Mouse (Mus musculus) gastrocnemius, postnatal 10 days (tissue): Measurements from ENCODE around the gene Cox5a. TPM values are rescaled to one million over a fixed set of nuclear protein-coding genes. Genes with fewer than 3 reads are reported as not detected.
A peak's percentile ranks its signal among the peaks of the same experiment; 100 is the strongest.

ENCODE experiments used
- DNase-seq: peaks from one replicate; pipeline ENCODE4 v3.0.0; 2021; ENCODE audit warnings: mixed read lengths
- long read RNA-seq, 2 experiments: library from polyadenylated mRNA; stranded (forward); transcript quantifications; one replicate each; pipeline ENCODE4 v2.0.0; 2021
- total RNA-seq, 2 experiments: library from RNA; stranded (reverse); gene quantifications; 2 replicates each; pipeline ENCODE4 v1.2.3; 2021

Gene Cox5a
- total RNA-seq = 1,000 to 10,000 TPM in 1 of 2 experiments, 100 to 1,000 TPM in 1; 862 to 1,077 TPM
- long read RNA-seq, experiment 1, transcript Cox5a-201 (5 exons, 645 nt) = major isoform, 440 of 447 reads
- long read RNA-seq, experiment 1, partial matches to known transcripts = 3 of 447 reads
- long read RNA-seq, experiment 1, other reads (novel, unspliced or antisense) = 4 of 447 reads
- long read RNA-seq, experiment 2, transcript Cox5a-201 (5 exons, 645 nt) = major isoform, 473 of 487 reads
- long read RNA-seq, experiment 2, partial matches to known transcripts = 10 of 487 reads
- long read RNA-seq, experiment 2, other reads (novel, unspliced or antisense) = 3 of 487 reads

DNA sequence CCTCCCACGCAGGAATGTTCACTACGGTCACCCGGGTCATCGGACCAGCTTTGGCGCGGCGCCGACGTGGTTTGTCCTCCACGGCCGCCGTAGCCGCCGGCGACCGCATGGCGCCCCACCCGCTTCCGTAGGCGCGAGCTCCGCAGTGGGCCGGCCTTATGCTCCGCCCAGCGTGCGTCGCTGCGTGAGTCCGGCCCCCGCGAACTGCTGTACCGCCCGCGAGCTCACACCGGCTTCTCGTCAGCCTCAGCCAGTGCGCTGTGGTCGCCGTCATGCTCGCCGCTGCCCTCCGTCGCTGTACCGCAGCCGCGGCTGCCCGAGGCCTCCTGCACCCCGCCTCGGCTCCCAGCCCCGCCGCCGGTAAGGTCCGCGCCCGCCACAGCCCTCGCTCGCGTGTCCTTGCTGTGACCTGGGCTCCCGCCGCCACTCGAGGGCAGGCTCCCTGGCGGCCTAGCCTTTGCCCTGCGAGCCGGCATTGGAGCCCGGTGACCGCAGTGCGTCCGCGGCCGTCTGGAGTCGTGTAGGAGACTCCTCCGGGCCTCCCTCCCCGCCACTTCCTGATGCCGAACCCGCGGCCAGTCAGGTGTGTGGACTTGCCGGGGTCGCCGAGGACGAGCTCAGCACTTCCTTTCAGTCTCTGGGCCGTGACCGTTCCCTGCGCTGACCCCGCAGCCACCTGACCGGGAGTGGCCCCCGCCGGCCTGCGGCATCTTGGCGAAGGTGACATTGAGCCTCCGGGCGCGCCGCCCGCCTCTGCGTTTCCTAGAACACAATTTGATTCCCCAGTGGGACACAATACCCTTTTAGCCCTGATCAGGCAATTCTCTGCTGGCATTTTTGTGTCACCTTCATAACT is at the start of gene Cox5a:
Cox5a (plus strand) TSS at position 219 of the 856 bp plus-strand sequence.
- DNase-seq = peak; percentile 98

DNA sequence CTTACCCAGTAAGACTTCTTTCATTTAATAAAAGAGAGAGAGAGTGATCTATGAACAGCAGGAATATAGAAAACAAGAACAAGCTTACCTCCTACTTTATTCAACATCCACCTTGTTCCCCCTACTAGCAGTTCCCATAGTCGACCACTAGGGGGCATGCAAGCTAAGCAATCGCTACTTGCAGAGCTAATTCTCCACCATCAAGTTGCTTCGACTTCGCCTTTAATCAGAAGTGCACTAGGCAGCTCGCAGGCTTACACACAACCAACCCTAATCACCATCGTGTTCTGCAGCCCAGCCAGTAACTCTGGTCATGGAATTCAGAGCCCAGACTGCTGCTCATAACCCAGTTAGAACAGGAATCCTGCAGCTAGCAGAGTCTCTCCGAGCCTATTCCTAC is 35.3 kb upstream of the Cox5a start:
- peak; percentile 79 for DNase-seq

DNA sequence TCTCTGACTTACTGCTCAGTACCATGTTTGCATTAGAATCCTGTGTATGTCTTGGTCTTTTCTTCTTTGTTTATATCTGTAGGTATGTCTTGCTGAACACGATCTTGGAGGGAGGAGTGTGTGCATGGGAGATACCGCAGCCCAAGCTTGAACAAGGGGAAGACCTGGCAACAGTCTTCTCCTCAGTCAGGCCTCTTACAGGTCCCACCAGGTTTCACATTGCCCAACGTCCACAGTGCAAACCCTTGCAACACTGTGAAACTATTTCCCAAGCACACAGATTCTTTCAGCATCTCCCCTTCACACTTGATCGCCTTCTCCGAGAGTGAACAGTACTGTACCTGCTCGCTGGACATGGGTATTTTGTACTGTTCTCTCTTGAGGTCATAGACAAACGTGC is 33.3 kb upstream of the Cox5a start:
- no peak for DNase-seq

DNA sequence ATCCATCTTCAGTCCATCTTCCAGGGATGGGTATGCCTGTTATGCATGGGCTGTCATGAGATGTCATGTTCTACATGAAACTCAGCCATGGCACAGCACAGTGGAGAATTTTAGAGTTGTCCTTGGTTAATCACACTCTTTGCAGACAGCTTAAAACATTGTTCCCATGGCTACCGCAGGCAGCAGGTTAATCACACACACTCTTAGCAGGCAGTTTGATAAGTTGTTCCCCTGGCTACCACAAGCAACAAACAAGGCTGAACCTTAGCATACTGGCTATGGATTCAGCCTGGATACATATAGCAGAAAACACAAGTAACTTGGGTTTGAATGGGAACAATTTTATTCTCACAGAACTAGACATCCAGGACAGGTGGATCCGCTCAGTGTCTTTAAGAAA is 27.5 kb upstream of the Cox5a start:
- DNase-seq = no peak

DNA sequence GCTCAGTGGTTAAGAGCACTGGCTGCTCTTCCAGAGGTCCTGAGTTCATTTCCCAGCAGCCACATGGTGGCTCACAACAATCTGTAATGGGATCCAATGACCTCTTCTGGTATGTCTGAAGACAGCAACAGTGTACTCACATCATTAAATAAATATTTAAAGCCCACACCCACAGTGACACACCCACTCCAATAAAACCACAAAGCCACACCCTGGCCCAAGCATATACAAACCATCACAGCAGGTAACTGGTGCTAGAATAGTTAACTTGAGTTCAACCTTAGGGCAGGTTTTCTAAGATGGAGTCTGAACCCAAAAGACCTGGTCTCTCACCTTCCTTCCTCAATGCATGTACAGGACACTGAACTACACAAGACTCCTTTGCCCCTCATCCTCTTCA is 26.1 kb upstream of the Cox5a start:
- no peak for DNase-seq

DNA sequence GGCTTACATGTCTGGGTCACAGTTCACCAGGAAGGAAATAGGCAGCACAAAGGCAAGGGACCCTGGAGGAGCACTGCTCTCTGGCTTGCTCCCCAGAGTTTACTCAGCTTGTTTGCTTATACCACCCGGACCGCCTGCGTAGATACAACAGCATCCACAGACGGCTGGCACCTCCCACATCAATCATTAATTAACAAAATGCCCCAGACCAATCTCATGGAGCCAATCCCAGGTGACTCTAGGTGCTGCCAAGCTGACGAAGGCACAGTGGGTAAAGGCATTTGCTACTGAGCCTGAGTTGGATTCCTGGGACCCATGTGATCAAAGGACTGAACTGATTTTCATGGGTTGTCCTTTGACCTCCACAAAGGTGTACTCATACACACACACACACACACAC is 23.8 kb upstream of the Cox5a start:
- no peak for DNase-seq

DNA sequence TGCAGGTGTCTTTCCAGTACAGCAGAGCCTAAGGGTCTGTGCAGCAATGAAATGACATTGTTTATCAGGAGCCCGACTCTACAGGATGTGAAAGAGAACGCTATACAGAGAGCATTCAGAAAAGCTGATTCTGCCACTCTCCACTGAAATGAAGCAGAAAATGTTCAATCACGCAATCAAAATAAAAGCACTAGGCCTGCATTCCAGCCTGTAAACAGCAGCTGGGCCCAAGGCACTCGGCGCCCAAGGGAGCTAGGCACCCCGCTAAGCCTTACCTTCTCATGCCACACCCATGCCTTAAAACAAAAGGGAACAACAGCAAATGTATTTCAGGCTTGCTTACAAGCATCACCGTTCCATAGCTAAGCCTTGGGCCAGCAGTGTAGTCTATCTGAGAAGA is 22.5 kb upstream of the Cox5a start:
- DNase-seq = no peak

DNA sequence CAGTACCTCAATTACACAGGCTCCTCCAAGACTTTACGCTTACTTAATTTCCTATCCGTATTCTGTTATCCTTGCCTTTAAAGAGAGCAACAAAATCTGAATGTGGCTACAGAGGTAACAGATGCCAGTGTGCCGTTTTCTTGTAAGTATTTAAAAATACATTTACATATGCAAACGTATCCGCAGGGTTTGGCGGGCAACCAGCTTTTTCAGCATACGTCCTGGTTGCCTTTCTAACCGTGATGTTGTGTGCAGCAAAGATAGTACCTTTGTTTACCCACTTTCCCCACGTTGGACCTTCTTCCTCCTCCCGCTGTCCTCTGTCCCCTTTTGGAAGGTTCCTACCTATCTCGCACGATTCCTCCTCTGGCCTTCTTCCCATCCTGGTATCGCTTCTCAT is 19.6 kb upstream of the Cox5a start:
- no peak for DNase-seq

DNA sequence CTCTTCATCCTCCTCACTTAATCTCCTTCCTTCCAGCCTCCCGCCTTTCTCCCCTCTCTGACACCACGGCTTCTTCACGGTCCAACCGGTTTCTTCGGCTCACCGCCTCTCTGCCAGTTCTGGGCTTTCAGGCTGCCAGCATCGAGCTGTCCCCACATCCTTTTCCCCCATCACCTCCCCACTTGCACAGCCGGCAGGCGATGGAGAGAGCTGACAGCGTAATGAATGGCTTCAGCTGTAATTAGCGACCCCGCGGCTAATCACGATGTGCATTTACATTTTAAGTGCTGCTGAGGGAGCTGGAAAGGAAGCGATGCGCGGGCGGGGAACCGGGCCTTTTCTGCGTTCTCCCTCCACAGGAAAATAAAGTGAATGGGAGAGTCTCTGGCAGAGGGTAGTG is 19.2 kb upstream of the Cox5a start:
- no peak for DNase-seq

DNA sequence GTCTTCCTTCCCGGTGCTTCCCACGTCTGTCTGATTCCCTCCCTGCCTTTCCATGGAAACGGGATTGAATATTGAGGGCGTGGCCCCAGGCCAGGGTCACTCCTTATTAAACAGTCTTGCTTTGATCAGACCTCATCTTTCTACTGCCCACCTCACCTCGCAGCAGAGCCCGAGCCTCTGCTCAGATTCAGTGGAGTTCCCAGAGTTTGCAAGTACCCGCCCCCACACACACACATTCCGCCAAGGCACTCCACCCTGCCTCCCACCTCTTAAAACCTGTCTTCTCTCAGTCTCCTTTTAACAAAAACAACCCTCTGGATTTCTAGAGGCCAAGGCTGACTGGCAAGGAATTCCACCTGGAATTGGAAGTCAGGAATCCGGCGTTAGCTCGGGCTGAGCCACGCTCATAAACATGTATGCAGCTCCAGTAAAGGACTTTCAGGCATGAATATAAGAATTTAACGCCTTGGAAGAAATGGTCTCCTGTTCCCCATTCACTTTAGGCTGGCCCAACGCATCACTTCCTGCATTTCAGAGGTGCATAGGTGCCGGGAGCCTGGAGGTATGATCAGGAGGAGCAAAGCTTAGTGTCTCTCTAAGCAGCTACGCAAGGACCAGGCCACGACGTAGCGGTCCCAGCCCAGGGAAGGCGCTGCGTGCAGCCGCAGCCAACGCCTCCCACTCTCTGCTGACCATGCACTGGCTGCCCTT is 18.0 kb upstream of the Cox5a start:
- no peak for DNase-seq

DNA sequence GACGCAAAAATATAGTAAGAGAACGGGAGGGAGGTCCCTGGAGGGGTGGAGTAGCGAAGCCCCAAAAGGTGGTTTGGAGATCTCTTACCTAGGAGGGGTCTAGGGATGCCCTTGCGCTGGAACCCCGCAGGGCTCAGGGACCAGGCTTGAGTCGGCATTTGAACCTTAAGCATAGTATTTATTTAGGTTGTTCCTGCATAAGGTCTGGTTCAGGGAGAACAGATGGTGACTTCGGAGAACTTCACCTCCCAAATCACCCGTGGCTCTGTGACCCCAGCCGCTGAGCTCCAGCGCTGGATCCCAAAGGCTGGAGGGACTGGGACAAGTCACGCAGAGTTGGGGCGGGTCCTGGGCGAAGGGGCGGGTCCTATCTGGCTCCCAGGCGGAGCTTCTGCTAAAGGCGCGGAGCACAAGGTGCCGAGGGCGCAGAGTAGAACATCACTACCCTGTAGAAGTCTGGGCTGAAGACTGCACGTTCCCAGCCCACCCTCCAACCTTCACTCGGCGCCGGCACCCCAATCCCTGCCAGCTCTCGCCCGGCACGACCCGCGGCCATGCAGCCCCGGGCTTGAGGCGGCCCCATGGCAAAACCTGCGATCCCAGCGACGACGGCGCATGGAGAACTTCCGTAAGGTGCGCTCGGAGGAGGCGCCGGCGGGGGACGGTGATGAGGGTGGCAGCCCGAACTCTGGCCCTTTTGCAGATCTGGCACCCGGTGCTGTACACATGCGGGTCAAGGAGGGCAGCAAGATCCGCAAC is 17.3 kb upstream of the Cox5a start, which contains the start of gene Rpp25:
Rpp25 (plus strand) TSS at position 405 of the 759 bp plus-strand sequence.
- peak; percentile 33 for DNase-seq

DNA sequence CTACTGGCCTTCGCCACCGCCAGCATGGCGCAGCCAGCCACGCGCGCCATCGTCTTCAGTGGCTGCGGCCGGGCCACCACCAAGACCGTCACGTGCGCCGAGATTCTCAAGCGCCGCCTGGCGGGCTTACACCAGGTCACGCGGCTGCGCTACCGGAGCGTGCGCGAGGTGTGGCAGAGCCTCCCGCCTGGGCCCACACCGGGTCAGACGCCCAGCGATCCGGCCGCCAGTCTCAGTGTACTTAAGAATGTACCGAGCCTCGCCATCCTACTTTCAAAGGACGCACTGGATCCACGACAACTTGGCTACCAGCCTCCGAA is 16.7 kb upstream of the Cox5a start:
- peak; percentile 48 for DNase-seq

DNA sequence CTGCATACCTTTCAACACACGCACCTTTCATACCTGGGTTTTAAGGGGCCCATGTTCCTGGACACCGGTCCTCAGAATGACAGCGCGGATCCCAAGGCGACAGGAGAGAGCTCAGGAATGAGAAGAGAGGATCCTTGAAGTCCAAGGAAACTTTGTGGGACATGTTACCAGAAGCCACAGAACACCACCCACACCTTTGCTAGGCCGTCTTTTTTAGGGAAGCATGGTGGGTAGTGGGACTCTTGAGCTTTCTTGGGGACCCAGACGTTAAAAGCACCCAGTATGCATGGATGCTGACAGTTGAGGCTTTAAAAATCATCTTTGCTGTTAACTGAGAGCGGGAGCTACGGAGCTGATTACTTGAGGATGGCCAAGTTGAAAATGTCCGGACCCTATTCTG is 16.2 kb upstream of the Cox5a start:
- DNase-seq = no peak

DNA sequence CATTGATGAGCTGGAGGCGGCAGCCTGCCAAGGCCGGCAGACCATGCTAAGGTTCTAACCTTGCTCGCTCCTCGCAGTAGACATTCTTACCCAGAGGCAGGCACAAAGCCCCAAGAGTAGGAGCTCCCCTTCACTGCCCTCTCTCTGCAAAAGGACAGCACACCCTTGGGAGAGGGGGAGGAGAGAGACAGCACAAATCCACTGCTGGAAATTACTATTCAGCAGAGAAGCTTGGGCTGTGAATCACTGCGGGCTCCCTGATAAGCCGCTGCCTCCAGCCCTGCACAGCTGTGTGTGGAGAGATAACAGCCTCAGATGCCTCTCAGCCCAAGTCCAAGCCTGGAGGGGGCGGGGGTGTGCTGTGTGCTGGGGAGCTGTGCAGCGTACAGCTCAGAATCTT is 15.4 kb upstream of the Cox5a start:
- no peak for DNase-seq

DNA sequence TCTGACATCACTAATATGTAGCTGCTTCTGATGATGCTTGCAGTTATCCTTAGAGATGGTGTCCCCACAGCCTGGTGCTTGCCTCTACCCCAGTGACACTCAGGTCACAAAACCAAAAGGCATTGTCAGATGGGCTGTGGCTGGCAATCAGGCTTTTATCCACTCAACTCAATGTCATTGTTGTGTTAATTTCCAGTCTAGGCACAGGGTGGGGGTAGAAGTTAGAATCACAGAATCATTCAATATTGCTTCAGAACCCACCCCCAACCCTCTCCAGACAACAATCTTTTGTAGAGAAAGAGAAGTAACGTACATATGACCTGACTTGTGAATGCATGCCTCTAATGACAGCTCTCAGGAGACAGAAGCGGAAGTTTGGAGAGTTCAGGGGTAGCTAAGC is 10.5 kb upstream of the Cox5a start:
- no peak for DNase-seq

DNA sequence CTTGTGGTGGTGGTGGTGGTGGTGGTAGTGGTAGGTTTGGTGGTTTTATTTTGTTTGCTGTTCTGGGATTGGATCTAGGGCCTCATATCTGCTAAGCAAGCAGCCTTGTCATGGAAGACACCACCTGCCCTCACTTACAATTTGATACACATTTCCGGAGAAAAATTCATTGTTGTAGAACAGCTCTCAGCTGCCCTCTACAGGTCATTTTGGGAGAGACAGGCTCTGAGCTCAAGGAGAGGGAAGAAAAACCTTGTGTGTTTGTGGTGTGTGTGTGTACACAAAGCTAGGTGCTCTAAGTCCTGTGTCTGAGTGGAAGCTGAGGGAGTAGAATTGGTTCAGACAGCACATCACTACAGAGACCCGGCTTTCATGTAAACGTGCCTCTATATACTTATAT is 4.0 kb upstream of the Cox5a start:
- peak; percentile 63 for DNase-seq

DNA sequence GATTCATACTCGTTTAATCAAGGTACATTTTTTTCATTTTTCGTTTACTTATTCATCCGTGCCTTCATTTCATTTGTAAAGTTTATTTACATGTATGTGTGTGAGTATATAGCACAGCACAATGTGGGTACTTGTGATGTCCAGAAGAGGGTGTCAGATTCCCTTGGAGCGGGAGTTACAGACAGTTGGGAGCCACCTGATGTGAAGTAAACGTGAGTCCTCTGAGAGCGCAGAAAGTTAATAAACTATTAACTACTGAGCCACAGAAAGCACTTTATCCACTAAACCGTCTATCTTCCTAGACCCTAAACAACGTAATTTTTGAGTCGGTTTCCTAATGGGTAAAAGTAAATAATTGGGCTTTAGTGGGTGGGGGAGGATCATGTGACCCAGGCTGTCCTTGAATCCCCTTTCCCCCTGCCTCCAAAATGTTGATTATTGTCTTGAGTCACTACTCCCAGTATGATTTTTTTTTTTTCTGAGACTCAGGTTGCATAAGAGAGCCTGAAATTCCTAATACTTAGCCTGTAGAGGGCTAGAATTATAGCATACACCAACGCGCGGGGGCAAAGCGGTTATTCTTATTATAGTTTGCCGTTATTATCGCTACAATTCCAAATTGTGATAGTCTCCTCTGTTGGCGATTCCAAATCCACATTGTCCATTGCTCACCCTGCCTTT is 559 bp upstream of the Cox5a start:
- no peak for DNase-seq

DNA sequence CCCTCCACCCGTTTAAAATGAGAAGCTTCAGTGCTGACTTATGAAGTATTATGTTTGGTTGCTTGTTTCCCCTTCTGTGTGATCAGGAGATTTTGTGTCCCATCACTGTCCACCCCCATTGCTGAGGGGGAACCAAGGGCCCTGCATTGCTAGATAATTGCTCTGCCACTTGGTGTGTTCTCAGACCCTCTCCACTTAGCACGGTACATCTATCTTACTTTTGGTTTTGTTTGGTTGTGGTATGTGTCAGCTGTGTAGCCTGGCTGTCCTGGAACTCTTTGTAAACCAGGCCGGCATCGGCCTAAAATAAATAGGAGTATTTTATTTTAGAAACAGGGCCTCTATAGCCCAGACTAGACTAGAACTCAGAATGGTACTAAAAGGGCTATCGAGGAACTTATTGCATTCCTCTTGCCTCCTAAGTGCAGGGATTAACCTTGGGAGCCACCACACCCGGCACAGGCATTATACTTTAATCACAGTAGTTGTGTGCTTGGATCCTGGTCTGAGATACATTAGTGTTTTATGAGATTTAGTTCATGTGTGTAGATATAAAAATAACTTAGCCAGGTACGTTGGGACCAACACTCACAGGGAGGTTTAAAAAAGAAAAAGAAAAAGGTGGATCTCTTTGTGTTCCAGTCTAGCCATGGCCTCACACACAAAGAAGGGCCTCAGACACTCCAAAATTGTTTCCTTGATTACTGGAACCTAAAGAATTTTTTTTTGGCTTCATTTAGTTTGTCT is 1.2 kb downstream of the Cox5a start:
- no peak for DNase-seq

DNA sequence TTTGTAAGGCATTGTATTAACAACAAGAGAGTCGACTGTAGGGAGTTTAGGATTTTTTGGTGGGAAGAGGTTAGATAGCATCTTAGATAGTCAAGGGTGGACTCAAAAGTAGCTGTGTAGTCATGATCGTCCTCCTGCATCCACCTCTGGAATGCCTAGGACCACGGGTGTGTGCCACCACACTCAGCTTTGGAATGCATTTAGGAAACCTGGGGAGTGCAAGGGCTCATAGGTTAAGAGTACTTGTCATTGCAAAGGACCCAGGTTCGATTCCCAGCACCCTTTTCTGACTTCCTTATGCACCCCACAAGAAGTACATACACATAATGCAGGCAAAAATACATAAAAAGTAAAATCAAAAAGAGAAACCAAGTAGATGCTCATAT is 1.8 kb downstream of the Cox5a start:
- no peak for DNase-seq

DNA sequence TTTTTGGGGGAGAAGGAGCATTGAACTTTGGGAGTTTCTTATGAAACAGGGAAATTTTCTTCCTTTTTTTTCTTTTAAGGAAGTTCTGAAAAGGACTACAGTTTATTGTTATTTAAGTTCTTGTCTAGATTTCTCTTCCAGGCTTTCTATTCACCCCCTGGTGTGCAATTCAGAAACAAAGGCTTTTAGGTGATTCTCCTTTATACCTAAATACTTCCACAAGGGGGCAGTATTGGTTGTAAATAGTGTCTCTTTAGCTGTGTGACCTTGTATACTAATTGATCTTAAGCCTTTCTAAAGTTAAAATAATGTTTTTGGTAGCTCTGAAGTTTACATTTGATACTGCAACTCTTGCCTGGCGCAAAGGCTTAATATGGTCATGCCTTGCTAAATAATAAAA is 2.7 kb downstream of the Cox5a start:
- DNase-seq = no peak

DNA sequence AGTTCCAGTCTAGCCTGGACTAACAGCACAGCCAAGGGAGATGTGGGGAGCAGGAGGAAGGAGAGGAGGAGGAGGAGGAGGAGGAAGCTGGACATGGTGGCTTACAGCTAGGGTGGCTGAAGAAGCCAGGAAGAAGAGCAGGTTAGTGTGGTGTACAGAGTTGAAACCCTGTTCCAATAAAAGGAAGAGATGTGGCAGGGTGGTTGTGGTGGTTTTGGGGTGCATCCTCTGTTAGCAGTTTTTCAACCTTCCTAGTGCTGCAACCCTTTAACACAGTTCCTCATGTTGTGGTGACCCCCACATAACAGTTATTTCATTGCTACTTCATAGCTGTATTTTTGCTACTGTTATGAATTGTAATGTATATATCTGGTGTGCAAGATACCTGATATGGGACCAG is 3.4 kb downstream of the Cox5a start:
- DNase-seq = no peak
